Mouse (Mus musculus): ENCODE data around the gene Rhoj. TPM values are rescaled to one million over a fixed set of nuclear protein-coding genes. Genes with fewer than 3 reads are reported as not detected.

Gene Rhoj
- 0.31 TPM for polyA plus RNA-seq (2017; shearing (Covaris generic))

DNA sequence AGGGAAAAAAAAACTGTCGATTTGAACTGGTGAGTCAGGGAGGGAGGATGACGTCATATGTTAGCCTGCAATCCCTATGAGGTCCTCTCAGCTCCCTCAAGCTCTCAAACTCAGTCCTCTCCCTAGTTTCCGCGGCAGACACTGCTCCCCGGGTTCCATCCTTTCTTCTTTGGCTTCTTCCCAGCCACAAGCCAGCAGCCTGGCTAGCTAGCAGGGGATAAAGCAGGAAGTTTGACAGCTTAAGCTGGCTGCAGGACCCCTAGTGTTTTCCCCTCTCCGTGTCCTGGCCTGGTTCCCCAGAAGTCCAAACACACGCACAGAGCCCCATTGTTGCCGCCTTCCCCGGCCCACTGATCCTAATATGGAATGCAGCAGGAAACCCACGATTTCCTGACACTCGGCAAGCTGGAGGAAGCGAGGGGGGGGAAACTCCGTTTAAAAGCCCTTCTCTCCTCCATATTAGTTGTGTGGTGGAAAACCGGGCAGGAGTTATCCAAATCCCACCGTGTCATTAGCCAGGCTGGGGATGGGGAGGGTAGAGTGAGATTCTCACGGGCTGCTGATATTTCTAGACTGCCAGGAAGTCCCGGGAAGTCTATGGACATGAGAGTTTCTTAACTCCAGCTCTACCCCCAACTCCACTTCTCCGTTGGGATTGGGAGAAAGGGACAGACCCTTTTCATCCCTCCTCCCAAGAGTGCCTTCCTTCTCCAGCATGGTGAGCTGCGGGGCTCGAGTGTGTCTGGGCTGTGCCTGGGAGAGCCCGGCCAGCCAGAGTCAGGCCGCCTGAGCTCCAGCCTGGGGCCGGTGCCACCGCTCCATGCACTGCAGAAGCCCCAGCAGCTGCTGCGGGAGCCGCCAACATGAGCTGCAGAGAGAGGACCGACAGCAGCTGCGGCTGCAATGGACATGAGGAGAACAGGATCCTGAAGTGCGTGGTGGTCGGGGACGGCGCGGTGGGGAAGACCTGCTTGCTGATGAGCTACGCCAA, at the start of gene Rhoj:
TSS of gene Rhoj (plus strand) at position 362 of the 991 bp plus-strand sequence.

DNA sequence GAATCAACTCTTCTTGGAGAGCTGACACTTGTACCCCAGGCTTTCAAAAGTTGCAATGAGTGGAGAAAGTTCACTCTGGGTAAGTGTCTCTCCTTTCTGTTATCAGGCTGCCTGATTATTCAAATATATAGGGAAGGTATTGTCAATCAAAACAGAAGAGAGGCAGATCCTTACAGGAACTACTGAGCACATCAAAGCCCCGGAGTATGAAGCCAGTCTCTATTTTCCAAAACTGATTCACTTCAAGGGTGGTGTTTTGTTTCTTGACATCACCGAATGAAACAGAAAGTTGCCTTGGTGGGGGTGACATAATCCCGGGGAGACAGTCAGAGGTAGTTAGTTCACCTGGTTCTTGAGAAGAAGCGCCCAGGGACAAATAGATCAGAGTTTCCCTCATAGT, 108.6 kb downstream of the Rhoj start, which contains the start of gene Gphb5:
TSS of gene Gphb5 (minus strand) at position 101 of the 400 bp plus-strand sequence.

Other genes starting within 250 kb of the Rhoj start
- gene Kcnh5, start 131.0 kb upstream of the Rhoj start, polyA plus RNA-seq (2017; shearing (Covaris generic)), result not detected
- not detected for gene Gphb5, start 108.5 kb downstream of the Rhoj start, polyA plus RNA-seq (2017; shearing (Covaris generic))